Mouse (Mus musculus) stomach, postnatal 0 days (tissue): Measurements from ENCODE around the gene Bola2.
"Not testable (repeated sequence)": the region's sequence is repeated elsewhere in the genome, so short reads cannot be mapped to it uniquely, and the experiment has no call there.

Source experiments
- CTCF ChIP-seq: IDR thresholded peaks from 2 replicates; pipeline ENCODE4 v1.5.1; 2016; ENCODE audit warnings: antibody characterized with exemption, low read depth, mild to moderate bottlenecking, moderate library complexity
- EP300 ChIP-seq: optimal IDR thresholded peaks from 2 replicates; pipeline ENCODE3; 2016; ENCODE audit warnings: antibody characterized with exemption

DNA sequence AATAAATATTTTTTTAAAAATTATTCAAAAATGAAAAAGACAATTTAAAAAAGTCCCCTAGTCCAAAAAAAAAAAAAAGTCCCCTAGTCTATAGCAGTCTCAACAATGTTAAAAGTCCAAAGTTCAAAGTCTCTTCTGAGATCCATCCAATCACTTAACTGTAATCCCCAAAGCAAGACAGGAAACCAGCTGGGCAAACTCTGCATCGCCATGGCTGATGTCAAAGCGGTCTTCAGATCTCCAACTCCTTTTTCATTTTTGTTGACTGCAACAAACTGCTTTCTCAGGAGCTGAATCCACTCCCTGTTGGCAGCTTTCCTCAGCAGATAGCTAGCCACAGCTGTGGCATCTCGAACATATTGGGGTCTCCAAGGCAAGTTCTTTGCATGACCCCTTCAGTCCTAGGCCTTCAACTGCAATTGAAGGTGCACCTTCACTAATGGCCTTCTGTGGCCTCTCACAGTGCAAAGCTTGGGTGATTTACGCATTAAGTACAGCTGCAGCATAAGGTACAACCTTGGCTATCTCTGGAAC lies 35.1 kb downstream of the Bola2 start:
- not testable (repeated sequence) for TF ChIP-seq CTCF, EP300
